Mouse (Mus musculus) hindlimb bud, embryonic 11.5 days (tissue): Measurements from ENCODE around the gene Rbm45.
A peak's percentile ranks its signal among the peaks of the same experiment; 100 is the strongest.

Experiments used
- DNase-seq: peaks from one replicate; pipeline ENCODE4 v3.0.0-alpha.2; 2012; ENCODE audit warnings: low read depth, low spot score; ENCODE audit errors: extremely low spot score

Gene Rbm45

DNA sequence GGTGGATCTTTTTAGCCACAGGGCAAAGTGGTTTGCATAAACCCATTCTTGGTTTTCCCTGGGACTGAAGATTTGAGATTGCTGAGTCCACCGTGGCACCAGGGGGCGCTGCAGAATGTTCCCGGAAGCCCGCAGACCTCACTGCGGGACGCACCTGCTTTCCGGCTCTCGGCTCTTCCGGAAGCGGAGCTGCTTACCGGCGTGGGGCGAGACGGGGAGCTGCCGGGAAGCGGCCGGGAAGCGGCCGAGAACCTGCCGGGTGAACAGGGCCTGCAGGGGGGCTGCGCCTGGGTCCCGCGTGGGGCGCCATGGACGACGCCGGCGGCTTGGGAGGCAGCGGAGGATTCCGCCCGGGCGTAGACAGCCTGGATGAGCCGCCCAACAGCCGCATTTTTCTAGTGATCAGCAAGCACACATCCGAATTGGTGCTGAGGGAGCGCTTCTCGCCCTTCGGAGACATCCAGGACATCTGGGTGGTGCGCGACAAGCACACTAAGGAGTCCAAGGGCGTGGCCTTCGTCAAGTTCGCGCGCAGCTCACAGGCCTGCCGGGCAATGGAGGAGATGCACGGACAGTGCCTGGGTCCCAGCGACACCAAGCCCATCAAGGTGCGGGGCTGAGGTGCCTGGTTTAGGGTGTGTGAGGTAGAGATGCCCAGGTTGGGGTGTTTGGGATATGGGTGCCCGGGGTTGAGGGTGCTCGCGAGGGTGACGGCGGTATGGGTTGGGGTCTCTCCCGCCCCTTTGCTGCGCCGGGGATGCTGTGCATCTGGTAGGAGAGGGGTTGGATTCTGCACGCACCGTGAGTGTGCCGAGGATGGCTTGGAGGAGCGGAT is at the start of gene Rbm45:
TSS of gene Rbm45 (plus strand) at position 164 of the 835 bp plus-strand sequence.
- peak; percentile 71 for DNase-seq

DNA sequence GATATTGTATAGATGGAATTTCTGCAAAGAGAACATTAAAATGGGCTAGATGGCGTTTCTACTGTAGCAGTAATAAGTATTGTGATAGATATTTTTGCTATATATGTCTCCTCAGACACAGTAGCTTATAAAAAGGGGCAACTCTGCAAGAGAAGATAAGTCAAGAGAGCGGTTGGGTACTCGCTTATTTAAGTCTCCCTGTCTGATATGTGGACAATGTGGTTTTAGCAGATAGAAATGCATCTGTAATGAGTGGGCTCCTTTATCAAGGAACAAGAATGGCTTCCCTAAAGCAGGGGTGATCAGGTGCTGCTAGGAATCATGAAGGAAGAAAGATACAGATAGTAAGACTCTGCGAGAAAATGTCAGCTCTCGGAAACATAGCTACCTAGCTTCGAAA is 49.4 kb upstream of the Rbm45 start:
- DNase-seq = no peak

DNA sequence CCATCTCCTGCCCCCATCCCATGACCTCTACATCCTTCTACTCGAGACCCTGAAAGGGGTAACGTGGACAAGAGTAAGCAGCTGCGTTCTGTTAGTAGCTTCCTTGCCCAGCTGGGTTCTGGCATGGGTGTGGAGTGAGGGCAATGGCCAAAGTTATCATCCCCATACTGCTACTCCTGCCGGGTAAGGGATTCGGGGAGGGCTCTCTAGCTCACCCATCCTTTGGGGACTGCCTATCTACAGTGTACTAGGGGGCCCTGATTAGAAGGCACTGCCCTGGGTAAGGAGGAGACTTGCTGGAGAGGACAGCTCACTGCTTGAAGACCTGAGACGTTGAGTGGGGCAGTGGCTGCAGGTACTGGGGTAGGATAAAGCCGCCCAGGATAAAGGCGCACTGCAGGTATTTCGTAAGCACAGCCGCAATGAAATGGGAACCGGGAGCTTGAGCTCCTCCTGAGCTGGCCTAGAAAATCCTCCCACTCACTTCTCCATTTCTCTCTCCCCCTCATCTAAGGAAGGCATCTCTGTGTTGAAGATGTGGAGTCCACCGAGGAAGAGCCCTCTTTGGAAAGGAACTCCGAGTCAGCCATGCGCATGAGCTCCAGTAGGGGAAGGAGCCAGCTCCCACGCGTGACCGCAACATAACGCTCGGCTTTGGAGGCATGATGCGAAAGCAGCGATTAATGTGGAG is 46.5 kb upstream of the Rbm45 start:
- no peak for DNase-seq

DNA sequence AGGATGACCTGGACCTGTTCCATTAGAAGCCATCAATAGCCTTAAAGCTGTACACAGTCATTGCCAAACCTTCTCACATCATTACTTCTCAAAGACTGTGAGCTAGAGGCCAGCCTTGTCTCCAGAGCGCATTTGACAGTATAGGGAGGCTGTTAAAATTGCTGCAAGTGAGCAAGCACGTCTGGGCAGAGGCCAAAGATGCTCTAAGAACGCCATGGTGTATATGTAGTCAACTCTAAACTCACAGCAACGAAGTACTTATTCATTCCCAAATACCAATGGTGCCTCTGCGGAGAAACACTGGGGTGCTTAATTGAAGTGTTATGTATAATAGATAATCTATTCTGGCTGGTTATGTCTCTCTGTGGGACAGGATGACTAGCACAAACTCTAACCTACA is 45.3 kb upstream of the Rbm45 start:
- DNase-seq = no peak

DNA sequence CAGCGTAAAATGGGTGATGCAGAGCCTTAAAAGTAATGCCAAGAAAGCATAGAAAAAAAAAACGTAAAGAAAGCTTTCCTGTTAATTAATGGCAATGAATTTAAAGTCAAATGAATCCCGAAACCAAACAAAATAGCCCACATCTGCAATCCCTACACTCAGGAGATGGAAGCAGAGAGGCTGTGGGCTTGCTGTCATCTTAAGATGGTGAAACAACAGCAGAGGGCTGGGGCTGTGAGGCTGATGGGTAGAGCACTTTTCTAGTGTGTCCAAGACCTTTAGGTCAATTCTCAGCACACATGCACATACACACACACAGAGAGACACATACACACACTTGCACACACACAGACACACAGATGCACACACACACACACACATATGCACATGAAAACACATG is 43.6 kb upstream of the Rbm45 start:
- no peak for DNase-seq

DNA sequence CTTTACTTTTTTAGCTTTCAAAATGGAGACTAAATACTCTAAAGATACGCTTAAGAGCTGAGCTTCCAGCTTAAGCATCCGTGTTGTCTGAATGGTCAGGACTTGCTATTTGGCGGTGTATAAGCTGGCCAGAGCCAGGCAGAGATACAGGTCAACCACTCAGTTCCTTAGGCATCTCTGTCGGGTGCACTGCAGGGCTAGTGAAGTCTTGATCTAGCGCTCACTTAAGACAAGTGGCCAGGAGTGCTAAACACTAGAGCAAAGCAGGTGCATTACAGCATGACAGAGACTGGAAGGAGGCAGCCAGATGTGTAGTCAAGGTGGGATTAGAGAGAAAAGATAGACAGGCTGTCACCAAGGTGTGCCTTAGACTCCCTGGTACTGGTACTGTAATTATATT is 39.7 kb upstream of the Rbm45 start:
- DNase-seq = no peak

DNA sequence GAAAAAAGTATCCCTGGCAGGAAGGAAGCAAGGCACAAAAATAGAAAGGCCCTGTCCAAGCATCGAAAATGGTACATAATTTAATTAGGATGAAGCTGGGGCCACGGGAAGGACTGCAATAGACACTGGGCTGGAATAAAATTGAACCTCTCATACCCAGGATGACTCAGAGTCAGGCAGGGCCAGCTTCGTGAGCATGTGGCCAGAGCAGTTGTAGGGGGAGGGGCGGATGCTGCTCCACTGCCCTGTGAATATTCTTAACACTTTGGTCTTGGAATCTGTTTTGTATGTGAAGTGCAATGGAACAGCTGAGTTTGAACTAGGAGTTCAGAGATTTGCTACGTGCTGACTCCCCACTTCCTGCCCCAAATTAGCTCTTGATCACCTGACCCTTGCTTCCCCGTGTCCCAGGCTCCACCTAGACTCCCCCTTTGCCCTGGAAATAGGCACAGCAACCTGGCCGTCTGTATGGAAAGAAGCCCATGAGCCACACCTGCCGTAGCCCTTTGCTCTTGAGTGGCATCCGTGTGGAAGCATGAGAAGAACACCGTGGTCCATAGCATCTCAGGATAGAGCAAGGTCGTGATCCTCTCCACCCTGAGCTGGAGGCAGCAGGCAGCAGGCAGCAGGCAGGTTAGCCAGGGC is 37.5 kb upstream of the Rbm45 start:
- DNase-seq = no peak

DNA sequence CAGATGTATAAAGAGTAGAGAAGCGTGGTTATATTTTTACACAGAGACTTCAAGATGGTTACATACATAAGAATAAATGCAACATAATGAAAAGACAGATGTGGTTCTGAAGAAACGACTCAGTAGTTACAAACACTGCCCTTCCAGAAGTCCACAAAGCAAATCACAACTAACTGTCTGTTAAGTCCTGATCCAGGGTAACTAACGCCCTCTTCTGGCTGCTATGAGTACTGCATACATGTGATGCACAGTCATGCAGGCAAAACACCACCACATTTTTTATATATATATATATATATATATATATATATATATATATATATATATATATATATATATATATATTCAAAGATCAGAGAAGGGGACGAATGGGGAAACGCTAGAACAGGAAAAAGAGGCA is 35.2 kb upstream of the Rbm45 start:
- DNase-seq = no peak

DNA sequence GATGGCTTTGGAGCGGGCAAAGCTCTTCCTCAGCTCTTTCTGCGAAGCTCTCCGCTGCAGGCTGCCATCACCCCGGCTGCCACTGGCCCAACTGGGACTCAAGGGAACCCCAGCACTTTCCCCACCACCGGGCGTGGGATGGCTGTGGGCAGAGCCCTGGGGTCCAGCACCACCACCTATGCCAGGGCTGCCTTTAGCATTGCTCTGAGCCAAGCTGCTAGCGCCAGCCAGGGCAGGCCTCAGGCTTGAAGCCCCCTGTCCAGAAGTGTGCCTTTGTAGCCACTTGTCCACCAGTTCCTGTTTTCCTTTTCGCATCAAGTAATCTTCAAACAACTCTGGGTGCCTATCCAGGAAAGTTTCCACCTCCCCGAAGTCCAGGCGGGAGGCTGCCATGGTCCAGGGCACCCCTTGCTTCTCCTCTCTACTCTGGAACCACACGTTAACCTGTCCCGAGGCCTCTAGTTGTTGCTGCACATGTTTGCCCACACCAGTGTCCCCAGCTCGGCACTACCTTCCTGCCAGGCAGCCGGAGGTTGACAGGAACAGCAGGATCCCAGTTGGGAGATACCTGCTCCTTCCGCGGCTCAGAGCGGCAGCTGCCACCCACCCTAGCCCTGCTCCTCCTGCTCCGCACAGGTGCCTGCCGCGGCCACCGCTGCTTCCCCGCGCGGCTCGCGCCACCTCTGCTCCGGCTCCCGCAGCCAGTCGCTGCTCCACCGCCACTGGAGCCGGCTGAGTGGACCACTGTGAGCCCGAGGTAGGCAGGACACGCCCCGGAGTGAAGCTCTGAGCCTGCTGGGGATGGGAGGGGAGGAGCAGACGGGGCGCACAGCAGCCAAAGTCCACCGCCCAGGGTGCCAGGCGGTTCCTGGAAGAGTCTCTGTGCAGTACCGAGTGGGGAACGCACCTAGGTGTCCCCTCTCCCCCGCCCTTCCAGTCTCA is 31.3 kb upstream of the Rbm45 start, which contains the start of gene Pde11a:
TSS of gene Pde11a (minus strand) at position 560 of the 942 bp plus-strand sequence.
- no peak for DNase-seq

DNA sequence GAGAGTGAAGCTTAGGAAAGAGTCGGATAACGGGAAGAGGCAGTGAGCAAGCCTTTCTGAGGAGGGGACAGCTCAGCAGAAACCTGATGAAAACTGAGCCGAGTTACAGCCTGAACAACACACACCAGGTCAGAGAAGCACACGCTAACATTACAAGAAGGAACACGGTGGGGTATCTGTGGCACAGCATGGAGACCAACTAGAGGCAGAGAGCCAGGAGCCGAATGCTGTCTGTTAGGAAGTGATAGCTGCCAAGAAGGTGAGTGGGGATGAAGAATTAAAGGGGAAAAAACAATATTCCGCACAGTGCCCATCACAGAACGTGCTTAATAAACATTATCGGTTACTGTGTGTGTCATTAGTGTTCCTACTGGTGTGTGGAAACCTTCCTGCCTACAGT is 27.6 kb upstream of the Rbm45 start:
- DNase-seq = no peak

DNA sequence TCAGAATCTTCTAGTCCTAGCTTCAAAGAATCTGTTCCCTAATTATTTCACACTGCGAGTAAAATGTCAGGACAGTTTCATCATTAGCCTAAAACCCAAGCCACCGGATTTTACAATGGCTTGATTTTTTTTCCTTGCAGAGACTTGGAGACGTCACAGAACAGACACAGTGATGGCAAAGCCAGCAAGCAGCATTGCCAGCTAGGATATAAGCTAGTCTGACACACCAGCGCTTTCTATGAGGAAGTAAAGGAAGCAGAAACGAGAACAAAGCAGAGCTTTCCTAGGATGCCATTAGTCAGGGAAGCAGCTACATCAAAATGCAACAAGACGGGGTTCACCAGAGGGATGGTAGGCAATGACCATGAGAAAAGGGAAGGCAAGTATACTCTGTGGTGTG is 21.9 kb upstream of the Rbm45 start:
- no peak for DNase-seq

DNA sequence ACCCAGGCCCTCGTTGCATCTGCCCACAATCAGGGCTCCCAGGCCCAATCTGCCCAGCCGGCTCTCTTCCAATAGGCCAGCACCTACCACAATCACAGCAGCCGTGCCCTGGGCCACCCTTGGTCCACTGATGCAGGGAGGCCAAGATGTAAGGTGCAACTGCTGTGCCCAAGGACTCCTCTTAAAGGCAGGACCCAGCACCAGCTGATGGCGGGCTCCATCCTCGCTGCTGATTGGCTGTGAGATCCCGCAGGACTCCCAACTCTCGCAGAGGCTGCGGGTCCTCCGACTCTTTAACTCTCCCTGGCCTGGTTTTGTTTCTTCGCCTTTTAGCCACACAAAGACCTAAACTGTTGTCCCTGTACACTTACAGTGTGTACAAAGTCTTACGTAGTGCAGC is 9.6 kb upstream of the Rbm45 start, which contains the start of gene Cyct:
TSS of gene Cyct (minus strand) at position 225 of the 400 bp plus-strand sequence.
- DNase-seq = no peak

DNA sequence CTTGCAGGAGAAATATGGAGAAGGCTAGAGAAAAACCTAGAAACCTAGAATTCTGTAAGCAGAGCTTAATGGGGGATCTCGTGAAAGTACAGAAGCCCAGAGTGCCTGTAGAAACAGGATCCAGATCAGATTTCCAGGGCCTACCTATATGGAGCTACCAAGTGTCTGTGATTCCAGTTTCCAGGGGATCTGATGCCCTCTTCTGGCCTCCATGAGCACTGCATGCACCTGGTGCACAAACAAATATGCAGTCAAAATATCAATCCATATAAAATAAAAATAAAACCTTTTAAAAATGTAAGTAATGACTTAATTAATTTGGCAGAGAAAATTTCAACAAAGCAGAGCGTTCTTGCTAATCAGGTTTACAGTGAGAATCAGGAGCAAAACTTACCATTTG is 7.7 kb upstream of the Rbm45 start:
- no peak for DNase-seq

DNA sequence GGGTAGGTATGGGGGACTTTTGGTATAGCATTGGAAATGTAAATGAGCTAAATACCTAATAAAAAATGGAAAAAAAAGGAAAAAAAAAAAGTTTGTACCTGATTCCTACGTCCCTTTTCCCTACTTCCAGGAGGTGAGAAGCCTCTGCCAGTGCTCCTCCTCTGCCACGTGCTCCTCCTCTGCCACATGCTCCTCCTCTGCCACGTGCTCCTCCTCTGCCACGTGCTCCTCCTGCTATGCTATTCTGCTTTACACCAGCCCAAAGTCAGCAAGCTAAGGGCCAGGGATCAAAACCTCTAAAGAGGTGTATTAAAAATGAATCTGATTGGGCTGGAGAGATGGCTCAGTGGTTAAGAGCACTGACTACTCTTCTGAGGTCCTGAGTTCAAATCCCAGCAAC is 4.0 kb upstream of the Rbm45 start:
- DNase-seq = no peak

DNA sequence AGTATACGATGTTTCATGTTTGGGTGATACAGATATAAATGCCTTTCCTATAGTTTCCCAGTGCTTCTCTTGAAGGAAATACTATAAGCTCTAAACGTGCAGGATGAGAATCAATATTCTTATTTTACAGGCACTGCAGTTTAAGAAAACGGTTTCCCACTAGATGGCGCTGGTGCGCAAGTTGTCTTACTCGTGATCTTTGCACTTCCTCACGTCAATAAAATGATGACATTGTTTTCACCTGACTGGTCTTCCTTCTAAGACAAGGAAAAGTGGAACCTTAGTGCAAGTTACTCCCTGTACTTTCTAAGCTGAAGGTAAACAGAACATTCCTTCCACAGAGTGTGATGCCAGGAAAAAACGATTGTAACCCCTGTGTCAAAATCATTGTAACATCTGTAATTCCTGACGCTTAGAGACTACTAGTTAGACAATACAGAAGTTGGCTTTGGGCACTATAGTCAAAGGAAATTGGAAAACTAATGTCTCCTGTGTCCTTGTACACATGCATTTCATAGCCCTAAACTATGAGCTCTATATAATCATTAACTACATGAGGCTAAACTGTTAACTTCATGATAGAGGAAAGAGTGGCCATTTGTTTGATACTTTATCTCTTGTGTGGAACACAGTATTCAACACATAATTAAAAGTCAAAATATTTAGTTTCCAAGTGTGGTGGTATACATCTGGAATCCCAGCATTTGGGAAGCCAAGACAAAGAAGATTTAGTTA is 2.4 kb upstream of the Rbm45 start:
- peak; percentile 73 for DNase-seq

DNA sequence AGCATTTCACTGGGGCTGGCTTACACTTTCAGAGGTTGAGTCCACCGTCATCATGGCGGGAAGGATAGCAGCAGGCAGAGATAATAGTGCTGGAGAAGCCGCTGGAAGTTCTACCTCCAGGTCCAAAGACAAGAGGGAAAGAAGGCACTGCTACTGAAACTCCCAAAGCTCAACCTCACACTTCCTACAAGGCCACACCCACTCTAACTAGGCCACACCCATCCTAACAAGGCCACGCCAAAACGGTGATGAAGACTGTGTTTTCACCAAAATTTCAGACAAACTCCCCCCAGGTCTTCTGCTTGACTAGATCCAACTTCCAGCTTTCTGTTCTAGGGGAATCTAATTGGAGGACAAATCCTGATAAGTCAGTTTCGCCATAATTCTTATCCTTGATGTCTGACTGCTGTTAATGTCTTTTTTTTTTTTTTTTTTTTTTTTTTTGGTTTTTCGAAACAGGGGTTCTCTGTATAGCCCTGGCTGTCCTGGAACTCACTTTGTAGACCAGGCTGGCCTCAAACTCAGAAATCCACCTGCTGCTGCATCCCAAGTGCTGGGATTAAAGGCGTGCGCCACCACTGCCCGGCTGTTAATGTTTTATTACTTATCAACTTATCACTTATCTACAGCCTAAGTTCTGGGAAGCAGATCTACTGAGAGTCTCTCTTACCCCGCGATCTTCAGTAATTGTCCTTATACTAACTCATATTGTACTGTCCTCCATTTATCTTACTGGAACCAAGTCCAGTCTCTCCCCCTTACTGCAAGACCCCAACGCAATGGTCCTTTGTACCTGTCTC is 723 bp upstream of the Rbm45 start:
- DNase-seq = no peak

DNA sequence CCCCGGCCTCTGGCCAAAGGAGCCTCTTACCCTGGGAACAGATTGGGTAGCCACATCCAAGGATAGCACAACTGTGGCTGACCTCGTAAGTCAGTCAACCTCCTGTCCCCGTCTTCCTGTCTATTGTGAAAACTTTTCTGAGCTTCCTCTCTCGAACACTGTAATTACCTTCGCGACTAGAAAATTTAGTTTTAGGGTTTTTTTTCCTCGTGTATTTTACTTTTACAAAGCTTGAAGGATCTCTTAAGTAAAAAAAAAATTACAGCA is 805 bp downstream of the Rbm45 start:
- no peak for DNase-seq

DNA sequence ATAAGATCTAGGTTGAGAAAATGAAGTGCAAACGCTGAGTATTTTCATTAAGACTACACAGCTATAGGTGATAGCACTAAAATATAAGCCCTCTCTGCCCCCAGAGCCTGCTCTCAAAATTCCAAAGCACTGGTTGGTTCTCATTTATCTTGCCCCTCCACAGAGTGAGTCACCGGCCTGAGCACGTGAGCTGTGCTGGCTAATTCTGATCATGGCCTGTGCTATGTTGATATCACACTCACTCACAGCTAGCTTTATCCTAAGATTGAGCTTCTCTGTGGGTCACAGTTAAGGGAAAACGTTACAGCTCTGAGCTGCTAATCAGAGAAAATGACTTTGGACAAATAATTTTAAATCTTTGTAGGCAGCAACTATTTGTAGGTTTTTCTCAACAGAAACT is 2.5 kb downstream of the Rbm45 start:
- no peak for DNase-seq

DNA sequence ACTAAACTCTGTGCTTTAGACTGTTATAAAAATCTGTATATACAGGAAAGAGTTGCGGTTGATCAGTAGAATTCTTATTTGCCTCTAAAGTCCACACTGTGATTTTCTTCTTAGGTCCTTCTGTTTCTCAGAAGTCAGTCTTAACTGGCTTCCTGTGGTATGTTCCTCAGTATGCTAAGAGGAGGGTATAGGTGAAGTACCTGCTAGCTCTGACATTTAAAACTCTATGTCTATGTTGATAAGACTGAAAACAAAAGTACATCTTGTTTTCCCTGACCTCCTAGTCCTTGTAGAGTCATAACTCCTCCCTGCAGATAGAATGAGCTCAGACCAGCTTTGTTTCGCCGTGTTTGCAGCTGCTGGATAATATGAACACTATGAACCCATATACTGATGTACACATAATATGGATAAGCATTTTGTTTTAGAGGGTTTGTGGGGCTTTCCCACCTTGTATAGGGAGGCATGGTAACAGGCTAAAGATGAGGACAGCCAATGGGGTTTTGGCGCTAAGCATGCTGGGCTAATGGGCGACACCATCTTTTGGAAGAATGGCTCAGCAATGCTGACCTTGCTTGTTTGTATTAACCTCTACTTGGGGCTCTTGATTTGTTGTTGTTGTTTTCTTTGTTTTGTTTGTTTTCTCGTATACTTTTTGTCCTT is 4.9 kb downstream of the Rbm45 start:
- no peak for DNase-seq
